Mouse (Mus musculus) midbrain, embryonic 12.5 days (tissue): Measurements from ENCODE around the gene Ccn2. TPM values are rescaled to one million over a fixed set of nuclear protein-coding genes. Genes with fewer than 3 reads are reported as not detected.

ENCODE experiments used
- ATAC-seq: fragments of 200-750 bp; cut with Nextera tagmentation; 2 replicates; pipeline ENCODE4 v1.8.0; 2017; ENCODE audit warnings: low read depth, moderate TSS enrichment, moderate library complexity; ENCODE audit not compliant: low FRiP score
- H3K27ac ChIP-seq: fragments of 300-500 bp; sonication (generic); replicated peaks from 2 replicates; pipeline ENCODE4 v1.5.1; 2016; ENCODE audit warnings: mild to moderate bottlenecking
- H3K27me3 ChIP-seq: fragments of 300-500 bp; sonication (generic); 2 replicates; pipeline ENCODE4 v1.6.1; 2016; ENCODE audit warnings: mild to moderate bottlenecking
- H3K36me3 ChIP-seq: fragments of 300-500 bp; sonication (generic); 2 replicates; pipeline ENCODE4 v1.6.1; 2016
- H3K4me1 ChIP-seq: fragments of 300-500 bp; sonication (generic); 2 replicates; pipeline ENCODE4 v1.6.1; 2016
- H3K4me2 ChIP-seq: fragments of 300-500 bp; sonication (generic); replicated peaks from 2 replicates; pipeline ENCODE4 v1.6.1; 2016; ENCODE audit warnings: mild to moderate bottlenecking, moderate library complexity
- H3K4me3 ChIP-seq: fragments of 300-500 bp; sonication (generic); 2 replicates; pipeline ENCODE4 v1.5.1; 2016; ENCODE audit warnings: mild to moderate bottlenecking
- H3K9ac ChIP-seq: fragments of 300-500 bp; sonication (generic); replicated peaks from 2 replicates; pipeline ENCODE4 v1.6.1; 2016; ENCODE audit warnings: mild to moderate bottlenecking, moderate library complexity
- H3K9me3 ChIP-seq: fragments of 300-500 bp; sonication (generic); 2 replicates; pipeline ENCODE4 v1.6.1; 2016; ENCODE audit warnings: mild to moderate bottlenecking
- WGBS: fragments of 180-500 bp; shearing (Covaris S2); methylation state at CpG from one replicate; pipeline ENCODE4 v1.1.7; 2016; 5-methylcytosine and 5-hydroxymethylcytosine counted together
- polyA plus RNA-seq: library from polyadenylated mRNA; unstranded; fragments of >200 nt; fragmentation: Nextera tagmentation; extraction: Ambion mirVana; gene quantifications from 2 replicates; pipeline ENCODE4 v1.2.1, GENCODE M21; 2016

Ccn2 gene
- polyA plus RNA-seq, 1 experiment from 2014 or later = 6.2 TPM

GRCm38 (mm10) chr10:24631122-24631521 is 35.9 kb downstream of the Ccn2 start:
- Histone ChIP-seq H3K4me2 (no peak overlapping the region), H3K9ac (no peak overlapping the region), H3K27ac (no peak overlapping the region), H3K9me3 (no peaks in the 10 kb centered on the region), H3K4me1 (no peaks in the 10 kb centered on the region), H3K27me3 (no peaks in the 10 kb centered on the region), H3K4me3 (no peak overlapping the region), H3K36me3 (no peaks in the 10 kb centered on the region)
- WGBS = 90% methylated on average over 5 of the region's 5 CpGs
- no peak for ATAC-seq

GRCm38 (mm10) chr10:24634288-24634687 is 39.0 kb downstream of the Ccn2 start:
- H3K36me3 ChIP-seq = no peaks in the 10 kb centered on the region
- no peaks in the 10 kb centered on the region for H3K9me3 ChIP-seq
- H3K9ac ChIP-seq = no peak overlapping the region
- no peak overlapping the region for H3K4me2 ChIP-seq
- 88% methylated on average over 9 of the region's 9 CpGs for WGBS
- no peaks in the 10 kb centered on the region for H3K4me1 ChIP-seq
- H3K4me3 ChIP-seq = no peak overlapping the region
- no peak overlapping the region for H3K27ac ChIP-seq
- no peak for ATAC-seq
- H3K27me3 ChIP-seq = no peaks in the 10 kb centered on the region

- Histone ChIP-seq H3K4me1 (no peaks in the 10 kb centered on the region), H3K4me2 (no peak overlapping the region), H3K9ac (no peak overlapping the region), H3K9me3 (no peaks in the 10 kb centered on the region), H3K27me3 (no peaks in the 10 kb centered on the region), H3K27ac (no peak overlapping the region), H3K4me3 (no peak overlapping the region), H3K36me3 (no peaks in the 10 kb centered on the region)
- 87% methylated on average over 11 of the region's 11 CpGs for WGBS
- ATAC-seq = no peak
Measured at GRCm38 (mm10) chr10:24635331-24635815, 40.1 kb downstream of the Ccn2 start.

DNA sequence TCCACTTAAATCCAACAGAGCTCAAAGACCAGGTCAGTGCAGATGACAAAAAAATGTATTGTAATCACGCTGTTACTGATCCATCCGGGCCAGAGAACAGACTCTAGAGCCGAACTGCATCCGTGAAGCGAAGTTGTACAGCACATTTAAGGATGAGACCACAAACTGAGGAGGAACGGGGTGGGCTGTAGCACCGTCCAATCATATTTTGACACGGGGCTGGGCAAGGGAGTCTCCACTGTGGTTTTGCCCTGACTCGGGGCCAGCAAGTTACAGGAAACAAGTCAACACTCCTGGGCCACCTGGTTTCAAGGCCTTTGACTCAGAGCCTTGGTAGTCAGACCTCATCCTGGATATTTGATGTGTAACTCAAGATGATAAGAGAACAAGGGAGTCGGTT is 40.6 kb downstream of the Ccn2 start:
- no peak overlapping the region for H3K4me3 ChIP-seq
- H3K9ac ChIP-seq = no peak overlapping the region
- no peaks in the 10 kb centered on the region for H3K9me3 ChIP-seq
- no peaks in the 10 kb centered on the region for H3K36me3 ChIP-seq
- H3K27me3 ChIP-seq = no peaks in the 10 kb centered on the region
- no peaks in the 10 kb centered on the region for H3K4me1 ChIP-seq
- ATAC-seq = no peak
- no peak overlapping the region for H3K4me2 ChIP-seq
- H3K27ac ChIP-seq = no peak overlapping the region
- 94% methylated on average over 10 of the region's 10 CpGs for WGBS

DNA sequence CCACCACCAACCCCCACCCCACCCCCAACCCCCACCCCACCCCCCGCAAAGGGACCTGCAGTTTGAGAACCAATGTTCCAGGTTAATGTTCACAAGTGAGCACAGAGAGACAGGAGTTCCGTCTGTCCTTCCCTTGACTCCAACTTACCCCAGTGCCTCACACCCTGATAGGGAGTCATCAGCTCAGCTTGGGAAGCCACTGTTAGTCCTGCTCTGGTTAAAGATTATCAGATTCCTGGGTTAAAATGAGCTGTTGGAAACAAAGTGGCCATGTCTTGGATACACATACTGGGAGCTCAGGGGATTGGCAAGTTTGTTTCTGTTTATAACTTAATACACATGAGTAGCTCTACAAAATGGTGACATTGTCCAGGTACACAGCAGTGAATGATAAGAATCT is 41.7 kb downstream of the Ccn2 start:
- Histone ChIP-seq H3K9ac (no peak overlapping the region), H3K4me3 (no peak overlapping the region), H3K36me3 (no peaks in the 10 kb centered on the region), H3K9me3 (no peaks in the 10 kb centered on the region), H3K27me3 (no peaks in the 10 kb centered on the region), H3K4me2 (no peak overlapping the region), H3K27ac (no peak overlapping the region), H3K4me1 (no peaks in the 10 kb centered on the region)
- no peak for ATAC-seq
- WGBS = 97% methylated on average over 2 of the region's 2 CpGs

- H3K4me2 ChIP-seq = no peak overlapping the region
- WGBS = 66% methylated on average over 10 of the region's 10 CpGs
Measured at GRCm38 (mm10) chr10:24638306-24639070, 43.2 kb downstream of the Ccn2 start.

GRCm38 (mm10) chr10:24639596-24639995 is 44.4 kb downstream of the Ccn2 start:
- H3K9me3 ChIP-seq = no peaks in the 10 kb centered on the region
- no peak for ATAC-seq
- WGBS = 67% methylated on average over 7 of the region's 7 CpGs
- H3K4me1 ChIP-seq = no peaks in the 10 kb centered on the region
- no peak overlapping the region for H3K27ac ChIP-seq
- H3K27me3 ChIP-seq = no peaks in the 10 kb centered on the region
- no peak overlapping the region for H3K9ac ChIP-seq
- no peak overlapping the region for H3K4me2 ChIP-seq
- H3K4me3 ChIP-seq = no peak overlapping the region
- no peaks in the 10 kb centered on the region for H3K36me3 ChIP-seq

More at GRCm38 (mm10) chr10:24638306-24639070, 43.2 kb downstream of the Ccn2 start:
- Histone ChIP-seq H3K4me3 (no peak overlapping the region), H3K27ac (no peak overlapping the region), H3K36me3 (no peaks in the 10 kb centered on the region), H3K9ac (no peak overlapping the region), H3K4me1 (no peaks in the 10 kb centered on the region), H3K27me3 (no peaks in the 10 kb centered on the region), H3K9me3 (no peaks in the 10 kb centered on the region)
- ATAC-seq = no peak

GRCm38 (mm10) chr10:24640186-24640875 is 45.1 kb downstream of the Ccn2 start:
- Histone ChIP-seq H3K27ac (no peak overlapping the region), H3K9me3 (no peaks in the 10 kb centered on the region), H3K36me3 (no peaks in the 10 kb centered on the region), H3K4me3 (no peak overlapping the region), H3K4me2 (no peak overlapping the region), H3K27me3 (no peaks in the 10 kb centered on the region), H3K4me1 (no peaks in the 10 kb centered on the region), H3K9ac (no peak overlapping the region)
- ATAC-seq = no peak
- 90% methylated on average over 6 of the region's 6 CpGs for WGBS

- Histone ChIP-seq H3K9ac (no peak overlapping the region), H3K36me3 (no peaks in the 10 kb centered on the region), H3K27ac (no peak overlapping the region), H3K9me3 (no peaks in the 10 kb centered on the region), H3K4me3 (no peak overlapping the region), H3K4me1 (no peaks in the 10 kb centered on the region), H3K27me3 (no peaks in the 10 kb centered on the region), H3K4me2 (no peak overlapping the region)
- ATAC-seq = no peak
- WGBS = 79% methylated on average over 14 of the region's 14 CpGs
Measured at GRCm38 (mm10) chr10:24641416-24642140, 46.3 kb downstream of the Ccn2 start.

- WGBS = 87% methylated on average over 11 of the region's 11 CpGs
- H3K36me3 ChIP-seq = no peaks in the 10 kb centered on the region
- H3K27ac ChIP-seq = no peak overlapping the region
- H3K9me3 ChIP-seq = no peaks in the 10 kb centered on the region
- no peaks in the 10 kb centered on the region for H3K4me1 ChIP-seq
- no peak overlapping the region for H3K9ac ChIP-seq
- ATAC-seq = no peak
- H3K4me2 ChIP-seq = no peak overlapping the region
- no peaks in the 10 kb centered on the region for H3K27me3 ChIP-seq
- H3K4me3 ChIP-seq = no peak overlapping the region
Measured at GRCm38 (mm10) chr10:24642796-24643580, 47.7 kb downstream of the Ccn2 start.

- no peak overlapping the region for H3K27ac ChIP-seq
- 93% methylated on average over 8 of the region's 8 CpGs for WGBS
- H3K36me3 ChIP-seq = no peaks in the 10 kb centered on the region
- no peaks in the 10 kb centered on the region for H3K27me3 ChIP-seq
- no peak overlapping the region for H3K4me2 ChIP-seq
- H3K9me3 ChIP-seq = no peaks in the 10 kb centered on the region
- no peak overlapping the region for H3K4me3 ChIP-seq
- H3K4me1 ChIP-seq = no peaks in the 10 kb centered on the region
- ATAC-seq = no peak
- H3K9ac ChIP-seq = no peak overlapping the region
Measured at GRCm38 (mm10) chr10:24645169-24645568, 49.9 kb downstream of the Ccn2 start.
